Mouse (Mus musculus): ENCODE data around the gene Cnst.
A peak's percentile ranks its signal among the peaks of the same experiment; 100 is the strongest.

The Cnst gene

DNA sequence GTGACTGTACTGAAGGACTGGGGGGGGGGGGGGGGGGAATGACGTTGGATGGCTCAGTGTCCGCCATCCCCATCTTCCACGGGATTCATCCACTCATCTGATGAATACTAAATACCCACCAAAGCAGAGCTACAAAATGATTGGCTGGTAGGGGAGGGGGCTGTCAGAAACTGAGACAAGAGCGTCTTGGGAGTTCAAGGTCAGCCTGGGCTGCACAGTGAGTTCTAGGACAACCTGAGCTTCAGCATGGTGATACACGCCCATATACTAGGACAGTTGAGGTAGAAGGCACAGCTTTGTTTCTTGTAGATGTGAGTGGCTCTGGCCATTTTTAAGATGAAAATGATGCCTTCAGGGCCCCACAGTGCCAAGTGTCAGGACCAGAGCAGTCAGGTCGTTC lies 52.2 kb downstream of the Cnst start:
- DNase-seq (ENCODE audit: low spot score) = no peak

DNA sequence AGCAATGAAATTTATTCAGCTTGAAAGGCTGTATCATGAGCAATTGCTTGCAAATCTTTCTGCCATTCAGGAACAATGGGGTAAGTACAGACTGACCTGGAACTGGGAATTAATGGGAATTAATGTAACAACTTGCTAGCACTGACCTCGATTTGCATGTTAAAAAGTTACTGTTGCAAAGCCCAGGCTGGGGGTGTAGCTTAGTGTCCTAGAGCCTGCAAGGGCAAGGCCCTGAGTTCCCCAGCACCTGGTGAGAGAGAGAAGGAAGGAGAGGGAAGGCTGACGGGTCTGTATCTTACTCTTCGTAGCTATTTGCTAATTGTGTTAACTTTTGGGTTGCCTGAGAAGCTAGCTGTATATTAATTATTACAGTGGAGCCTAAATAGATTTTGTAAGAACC lies 58.4 kb downstream of the Cnst start:
- DNase-seq (ENCODE audit: low spot score) = no peak

DNA sequence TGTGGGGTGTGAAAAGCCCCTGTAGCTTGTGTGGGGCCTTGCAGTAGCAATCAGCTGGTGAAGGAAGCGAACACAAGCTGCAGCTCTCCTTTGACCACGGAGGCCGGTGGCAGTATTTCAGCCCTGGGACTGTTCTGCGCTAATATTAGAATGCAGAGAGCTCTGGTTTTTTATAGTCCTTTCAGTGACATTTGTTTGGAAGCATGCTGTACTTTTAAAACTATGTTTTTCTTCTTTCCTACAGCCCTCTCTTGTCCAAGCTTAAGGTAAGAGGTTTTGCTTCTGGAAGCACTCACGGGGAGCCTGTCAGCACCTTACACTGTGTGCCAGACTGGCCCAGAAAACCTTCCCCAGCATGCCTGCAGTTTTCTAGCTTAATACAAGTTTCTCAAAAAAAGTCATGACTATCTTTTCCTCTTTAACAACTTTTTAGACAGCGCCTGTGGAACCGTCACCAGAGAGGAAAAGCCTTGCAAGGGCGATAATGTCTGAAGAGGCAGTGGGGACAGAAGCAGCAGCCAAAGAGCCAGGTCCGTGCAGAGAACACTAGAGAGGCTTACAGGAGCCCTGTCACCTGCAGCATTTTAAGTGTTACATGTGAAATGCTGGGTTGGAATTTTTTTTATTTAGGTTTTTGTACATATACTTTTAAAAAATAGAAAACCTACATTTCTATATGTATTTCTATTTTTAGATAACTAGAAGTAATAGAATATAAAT lies 60.0 kb downstream of the Cnst start:
- DNase-seq (ENCODE audit: low spot score) = no peak

DNA sequence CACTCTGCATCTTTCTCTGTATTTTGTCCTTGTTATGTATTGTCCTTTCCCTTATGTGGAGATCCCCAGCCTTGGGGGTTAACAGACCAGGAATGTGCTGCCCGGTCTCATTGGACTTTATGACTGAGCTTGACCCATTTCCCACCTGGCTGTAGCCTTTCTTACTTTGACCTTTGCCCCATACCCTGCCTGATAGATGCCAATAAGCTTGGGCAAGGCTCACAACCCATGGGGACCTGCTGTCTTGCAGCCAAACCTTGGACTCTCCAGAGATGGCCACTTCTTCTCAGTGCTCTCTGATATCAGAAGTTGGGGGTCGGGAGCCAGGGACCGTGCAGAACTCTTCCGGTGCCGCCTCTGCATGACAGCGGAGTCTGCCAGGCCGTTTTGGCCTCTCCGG lies 62.4 kb downstream of the Cnst start:
- DNase-seq (ENCODE audit: low spot score) = no peak

DNA sequence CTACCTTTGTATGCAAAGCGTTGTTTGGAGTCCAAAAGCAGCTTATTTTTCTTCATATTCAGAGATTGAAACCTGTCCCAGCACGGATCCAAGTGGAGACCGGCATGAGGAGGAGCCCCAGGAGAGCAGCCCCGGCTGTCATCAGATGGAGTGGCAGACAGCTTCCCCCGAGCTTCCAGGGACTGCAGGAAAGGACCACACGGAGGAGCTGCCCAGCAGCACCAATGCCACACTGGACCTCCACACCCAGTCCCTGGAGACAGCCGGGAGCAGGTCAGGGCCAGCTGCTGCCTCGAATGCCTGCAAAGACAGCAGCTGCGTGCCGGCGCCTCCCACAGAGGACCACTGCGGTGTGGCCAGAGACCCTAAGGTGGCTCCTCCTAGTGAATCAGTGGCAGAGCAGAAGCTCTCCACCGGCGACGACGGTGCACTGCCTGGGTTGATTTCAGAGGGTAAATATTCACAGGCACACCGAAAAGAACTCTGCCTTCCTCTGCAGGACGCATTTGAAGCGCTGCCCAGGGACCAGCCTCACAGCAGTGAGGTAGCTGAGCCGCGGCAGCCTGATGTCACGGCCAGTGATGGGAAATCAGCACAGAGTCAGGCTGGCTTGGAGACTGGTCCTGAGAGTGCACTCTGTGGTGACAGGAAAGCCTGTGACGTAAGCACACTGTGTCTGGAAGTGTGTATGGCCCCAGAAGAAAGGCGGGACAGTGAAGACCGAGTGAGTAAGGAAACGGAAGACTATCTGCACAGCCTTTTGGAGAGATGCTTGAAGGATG lies 63.7 kb downstream of the Cnst start:
- DNase-seq (ENCODE audit: low spot score) = no peak

DNA sequence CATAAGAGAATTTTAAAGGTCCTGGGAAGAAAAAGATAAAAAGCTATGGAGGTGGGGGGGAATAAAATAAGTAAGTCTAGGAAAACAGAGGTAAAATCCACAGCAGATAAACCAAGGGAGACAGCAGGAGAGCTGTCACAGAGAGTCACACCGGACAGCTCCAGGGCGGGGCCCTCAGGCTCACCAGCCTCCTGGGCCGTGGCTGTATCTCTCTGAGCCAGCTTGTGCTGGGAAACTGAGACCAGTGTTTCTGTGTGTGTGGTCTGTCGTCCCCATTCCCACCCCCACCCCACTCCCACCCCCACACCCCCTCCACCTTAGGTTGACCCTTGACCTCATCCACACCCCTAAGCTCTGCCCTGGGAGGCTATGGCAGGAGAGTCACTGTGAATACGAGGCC lies 65.0 kb downstream of the Cnst start:
- DNase-seq (ENCODE audit: low spot score) = no peak

DNA sequence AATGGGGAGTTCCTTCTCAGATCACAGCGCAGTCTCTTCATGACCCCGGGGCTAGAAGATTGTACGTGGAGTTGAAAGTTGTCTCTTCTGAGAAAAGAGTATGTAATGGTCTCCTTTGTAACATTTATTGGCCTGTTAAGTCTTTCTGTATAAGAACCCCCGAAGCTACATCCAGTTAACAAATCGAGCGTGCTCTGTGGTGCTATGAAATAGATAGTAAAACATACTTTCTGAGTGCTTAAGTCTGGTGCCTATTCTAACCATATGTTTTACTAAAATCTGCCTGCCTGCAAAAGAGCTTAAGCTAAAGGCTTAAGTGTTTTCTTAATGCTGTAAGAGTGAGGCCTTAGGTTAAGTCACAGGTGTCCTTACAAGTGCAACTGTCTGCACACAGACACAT lies 66.2 kb downstream of the Cnst start:
- no peak for DNase-seq (ENCODE audit: low spot score)

DNA sequence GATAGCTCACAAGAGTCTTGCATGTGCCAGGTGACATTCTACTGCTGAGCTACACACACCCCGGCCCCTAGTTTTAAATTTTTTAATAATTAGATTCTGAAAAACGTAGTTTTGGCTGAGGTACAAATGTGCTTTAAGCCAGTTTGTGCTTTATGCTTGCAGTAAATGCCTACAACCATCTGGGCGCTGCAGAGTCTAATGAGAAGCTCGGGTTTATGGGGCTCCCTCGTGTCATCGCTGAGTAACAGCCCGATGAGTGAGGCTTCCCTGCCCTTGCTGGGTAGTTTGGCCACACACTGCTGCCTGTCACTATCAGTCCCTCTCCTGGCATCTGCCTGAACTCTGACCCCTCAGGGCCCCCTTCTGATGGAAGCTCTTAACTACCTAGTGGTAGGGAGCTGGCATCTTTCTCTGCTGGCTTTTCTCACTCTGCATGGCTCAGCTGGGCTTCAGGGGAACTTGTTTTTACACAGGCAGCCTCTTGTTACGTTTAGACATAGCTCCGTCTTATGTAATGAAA lies 66.9 kb downstream of the Cnst start:
- no peak for DNase-seq (ENCODE audit: low spot score)

DNA sequence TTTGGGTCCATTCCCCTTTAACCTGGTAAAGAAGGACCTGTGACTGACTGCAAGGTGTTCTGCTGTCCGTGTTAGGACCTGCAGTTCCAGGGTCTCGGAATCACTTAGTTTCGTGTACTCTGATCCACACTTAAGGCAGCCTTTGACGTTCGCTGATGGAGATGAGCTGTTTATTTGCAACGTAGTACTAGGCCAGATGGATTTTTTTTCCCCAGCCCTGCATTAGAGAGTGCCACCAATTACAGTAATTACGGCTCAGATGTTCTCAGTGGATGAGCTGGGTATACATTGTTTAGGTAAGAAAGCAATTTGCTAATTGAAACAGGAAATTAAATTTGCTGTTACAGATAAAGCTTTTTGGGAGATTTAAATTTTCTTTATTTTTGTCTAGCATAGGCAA lies 71.3 kb downstream of the Cnst start:
- no peak for DNase-seq (ENCODE audit: low spot score)

DNA sequence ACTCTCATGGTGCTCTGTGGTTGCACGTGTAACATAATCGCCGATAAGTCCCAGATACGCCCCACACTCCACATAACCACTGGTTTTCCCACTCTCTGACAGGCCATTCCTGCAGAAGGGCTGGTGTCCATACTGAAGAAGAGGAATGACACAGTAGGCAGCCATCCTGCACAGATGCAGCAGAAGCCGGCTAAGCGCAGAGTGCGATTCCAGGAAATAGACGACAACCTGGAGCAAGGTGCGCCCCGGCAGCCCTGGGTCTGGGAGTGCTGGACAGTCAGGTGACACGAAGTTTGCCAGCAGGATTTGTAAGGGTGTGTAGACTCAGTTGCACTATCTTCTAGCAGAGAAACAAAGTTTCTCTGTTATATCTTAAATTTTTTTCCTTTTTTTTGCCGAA lies 76.5 kb downstream of the Cnst start:
- DNase-seq (ENCODE audit: low spot score) = no peak

DNA sequence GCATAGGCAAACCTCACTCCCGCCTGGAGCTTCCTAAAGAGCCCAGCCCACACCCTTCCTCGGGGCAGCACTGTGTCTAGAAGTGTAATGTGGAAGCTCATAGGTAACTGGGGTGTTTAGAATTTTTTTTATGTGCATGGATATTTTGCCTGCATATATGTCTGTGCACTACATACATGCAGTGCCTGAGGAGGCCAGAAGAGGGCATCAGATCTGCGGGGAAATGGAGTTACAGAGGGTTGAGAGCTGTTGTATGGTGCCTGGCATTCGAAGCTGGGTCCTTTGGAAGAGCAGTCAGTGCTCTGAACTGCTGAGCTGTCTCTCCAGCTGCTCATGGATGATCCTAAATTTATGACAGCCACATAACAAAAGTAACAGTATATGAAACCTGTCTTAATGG lies 77.5 kb downstream of the Cnst start:
- DNase-seq (ENCODE audit: low spot score) = no peak

DNA sequence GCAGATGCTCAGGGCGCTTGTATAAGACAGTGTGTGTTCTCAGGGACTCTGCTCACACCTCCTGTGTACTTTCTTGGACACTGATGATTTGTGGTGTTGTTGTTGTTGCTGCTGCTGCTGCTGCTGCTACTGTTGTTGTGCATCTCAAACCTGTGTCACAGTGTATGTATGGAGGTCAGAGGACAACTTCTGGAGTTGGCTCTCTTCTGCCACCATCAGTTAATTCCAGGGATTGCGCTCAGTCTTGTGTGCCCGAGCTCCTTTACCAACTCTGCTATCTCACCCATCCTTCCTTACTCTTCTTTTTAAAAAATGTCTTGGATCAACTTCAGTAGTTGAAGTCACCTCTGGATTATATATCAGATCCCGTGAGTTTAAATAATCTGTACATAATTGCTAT lies 78.2 kb downstream of the Cnst start:
- no peak for DNase-seq (ENCODE audit: low spot score)

DNA sequence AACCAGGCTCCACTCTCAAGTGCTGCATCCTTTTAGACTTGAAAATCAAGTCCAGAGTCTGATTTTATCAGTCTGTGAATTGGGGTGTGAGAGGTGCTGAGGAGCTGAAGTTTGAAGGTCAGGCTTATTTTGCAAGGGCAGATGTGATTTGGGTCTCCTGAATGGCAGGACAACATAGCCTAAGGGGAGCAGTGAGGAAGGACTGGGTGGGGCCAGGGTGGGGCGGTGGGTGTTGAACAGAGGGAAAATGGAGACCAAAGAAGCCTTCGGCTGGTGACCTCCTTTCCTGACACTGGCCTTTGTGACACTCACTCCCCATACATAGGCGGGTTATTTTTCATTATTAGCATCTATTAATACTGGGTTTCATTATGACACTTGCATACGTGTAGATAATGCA lies 81.7 kb downstream of the Cnst start:
- no peak for DNase-seq (ENCODE audit: low spot score)

DNA sequence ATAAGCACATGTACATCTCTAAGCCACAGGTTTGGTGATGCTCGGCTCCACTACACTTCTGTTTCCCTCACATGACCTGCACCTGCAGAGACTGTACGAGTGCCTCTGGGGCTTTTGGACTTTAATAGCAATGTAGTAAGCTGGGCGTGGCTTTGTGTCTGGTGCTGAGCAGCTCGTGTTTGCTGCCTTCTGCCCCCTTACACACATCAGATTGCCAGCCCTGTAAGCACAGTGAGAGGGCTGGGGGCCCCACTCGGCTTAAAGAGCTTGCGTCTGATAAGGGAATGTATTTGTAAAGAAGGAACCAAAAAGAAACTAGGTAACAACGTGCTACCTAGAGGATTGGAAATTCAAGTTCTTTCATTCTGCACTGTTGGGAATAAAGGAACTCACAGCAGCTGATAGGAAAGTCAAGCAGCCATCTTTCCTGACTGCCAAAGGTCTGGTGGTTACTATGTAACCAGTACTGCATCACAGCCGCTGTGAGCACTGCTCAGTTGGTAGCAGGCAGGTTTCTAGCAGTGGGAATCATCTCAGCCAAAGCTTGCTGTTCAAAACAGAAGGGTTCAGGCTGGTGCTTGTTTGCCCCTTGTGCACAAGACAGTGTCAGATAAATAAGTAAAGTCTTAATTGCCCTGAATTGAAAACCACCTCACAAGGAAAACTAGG lies 82.4 kb downstream of the Cnst start:
- DNase-seq (ENCODE audit: low spot score) = no peak

DNA sequence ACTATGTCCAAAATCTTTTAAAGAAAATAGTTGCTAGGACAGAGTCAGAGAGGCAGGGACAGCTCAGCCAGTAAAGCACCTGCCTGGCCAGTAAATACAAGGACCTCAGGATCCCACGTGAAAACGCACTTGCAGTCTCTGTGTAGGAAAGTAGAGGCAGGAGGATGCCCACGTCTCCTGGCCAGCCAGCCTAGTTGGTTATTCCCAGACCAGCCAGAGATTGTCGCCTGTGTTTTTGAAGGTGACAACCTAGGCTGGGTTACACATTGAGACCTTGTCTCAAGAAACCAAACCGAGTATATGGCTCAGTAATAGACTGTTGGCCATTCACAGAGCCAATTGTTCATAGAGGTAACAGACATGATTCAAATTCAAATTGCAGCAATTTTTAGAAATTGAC lies 83.1 kb downstream of the Cnst start:
- DNase-seq (ENCODE audit: low spot score) = no peak

DNA sequence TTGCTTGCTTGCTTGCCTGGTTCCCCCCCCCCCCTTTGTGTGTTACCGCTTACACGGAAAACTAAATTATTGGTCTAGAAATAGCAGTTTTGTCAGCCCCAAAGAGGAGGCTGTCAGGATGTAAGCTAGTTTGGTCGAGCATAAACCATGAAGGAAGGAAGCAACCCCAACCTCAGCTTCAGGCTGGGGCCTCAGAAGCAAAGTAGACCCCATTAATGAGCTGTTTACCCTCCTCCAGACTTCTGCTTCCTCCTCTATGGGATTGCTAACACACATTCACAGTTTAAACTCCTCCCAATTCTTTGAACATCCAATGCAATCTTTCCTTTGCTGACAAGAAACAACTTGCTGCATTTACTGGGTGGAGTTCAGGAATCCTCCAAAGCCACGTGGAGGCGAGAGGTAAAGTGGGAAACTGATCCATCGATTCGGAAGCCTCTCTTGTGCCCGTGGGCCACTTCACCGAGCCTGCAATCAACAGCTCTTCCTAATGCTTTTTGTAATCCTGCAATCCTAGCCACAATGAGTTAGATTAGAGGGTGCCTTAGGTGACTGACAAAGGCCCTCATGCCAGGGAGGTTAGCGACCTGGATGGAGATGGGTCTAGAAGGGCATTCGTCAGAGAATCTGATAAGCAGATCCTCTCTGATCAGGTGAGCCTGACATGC lies 86.7 kb downstream of the Cnst start:
- DNase-seq (ENCODE audit: low spot score) = no peak

DNA sequence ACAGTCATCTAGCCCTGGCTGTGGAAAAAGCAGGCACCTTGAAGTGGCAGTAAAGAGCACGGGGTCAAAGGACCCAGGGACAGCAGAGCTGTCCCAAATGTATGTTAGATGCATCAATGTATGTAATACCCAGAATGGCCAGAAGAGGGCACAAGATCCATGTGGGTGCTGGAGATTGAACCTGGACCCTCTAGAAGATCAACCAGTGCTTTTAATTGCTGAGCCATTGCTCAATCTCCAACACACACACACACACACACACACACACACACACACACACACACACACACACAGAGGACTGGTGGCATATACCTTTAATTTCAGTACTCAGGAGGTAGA lies 87.2 kb downstream of the Cnst start:
- no peak for DNase-seq (ENCODE audit: low spot score)

DNA sequence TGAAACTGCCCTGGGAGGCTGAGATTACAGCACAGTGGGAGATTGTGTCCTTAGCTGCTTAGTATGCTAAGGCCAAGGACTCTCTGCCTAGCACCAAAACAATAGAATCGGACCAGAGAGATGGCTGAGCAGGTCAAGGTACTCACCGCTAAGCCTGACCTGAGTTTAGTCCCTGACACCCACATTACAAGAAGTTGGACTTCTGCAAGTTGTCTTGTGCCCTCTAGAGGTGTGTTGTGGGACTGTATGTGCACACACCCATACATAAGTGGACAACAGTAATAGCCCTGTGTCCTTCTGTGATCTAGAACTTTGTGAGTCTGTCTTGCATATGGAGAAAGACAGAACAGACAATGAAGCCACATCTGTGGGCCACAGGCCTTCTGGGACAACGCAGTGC lies 88.0 kb downstream of the Cnst start:
- DNase-seq (ENCODE audit: low spot score) = no peak

DNA sequence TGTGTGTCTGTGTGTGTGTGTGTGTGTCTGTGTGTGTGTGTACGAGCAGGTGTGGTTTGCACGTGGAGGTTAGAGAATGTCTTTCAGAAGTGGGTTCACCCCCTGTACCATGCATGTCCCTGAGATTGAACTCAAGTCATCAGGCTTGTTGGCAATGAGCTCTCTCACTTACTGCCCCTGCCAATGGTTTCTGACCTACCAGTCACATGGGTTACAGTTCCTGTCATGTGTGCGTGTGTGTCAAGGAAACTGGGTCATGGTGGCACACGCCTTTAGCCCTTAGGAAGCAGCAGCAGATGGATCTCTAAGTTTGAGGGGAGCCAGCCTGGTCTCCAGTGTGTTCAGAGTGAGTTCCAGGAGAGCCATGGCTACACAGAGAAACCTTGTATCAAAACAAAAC lies 96.6 kb downstream of the Cnst start:
- no peak for DNase-seq (ENCODE audit: low spot score)

DNA sequence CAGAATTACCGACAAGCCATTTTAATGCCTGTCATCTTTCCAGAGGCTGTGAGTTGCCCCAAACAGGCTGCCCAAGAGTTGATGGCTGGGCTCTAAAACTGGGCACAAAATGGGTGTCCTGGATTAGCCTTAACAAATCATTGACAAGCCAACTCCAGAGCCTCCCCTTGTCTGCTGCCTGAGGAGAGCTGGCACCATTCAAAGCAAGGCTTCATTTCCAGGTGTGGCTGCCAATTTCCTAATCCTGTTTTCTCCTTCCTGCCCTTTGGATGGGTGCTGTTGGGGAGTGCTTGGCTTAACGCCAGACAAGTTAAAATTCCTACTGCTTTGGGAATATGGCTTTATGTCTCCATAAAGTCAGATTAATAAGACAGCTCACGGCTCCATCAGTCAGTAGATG lies 98.0 kb downstream of the Cnst start:
- no peak for DNase-seq (ENCODE audit: low spot score)

DNA sequence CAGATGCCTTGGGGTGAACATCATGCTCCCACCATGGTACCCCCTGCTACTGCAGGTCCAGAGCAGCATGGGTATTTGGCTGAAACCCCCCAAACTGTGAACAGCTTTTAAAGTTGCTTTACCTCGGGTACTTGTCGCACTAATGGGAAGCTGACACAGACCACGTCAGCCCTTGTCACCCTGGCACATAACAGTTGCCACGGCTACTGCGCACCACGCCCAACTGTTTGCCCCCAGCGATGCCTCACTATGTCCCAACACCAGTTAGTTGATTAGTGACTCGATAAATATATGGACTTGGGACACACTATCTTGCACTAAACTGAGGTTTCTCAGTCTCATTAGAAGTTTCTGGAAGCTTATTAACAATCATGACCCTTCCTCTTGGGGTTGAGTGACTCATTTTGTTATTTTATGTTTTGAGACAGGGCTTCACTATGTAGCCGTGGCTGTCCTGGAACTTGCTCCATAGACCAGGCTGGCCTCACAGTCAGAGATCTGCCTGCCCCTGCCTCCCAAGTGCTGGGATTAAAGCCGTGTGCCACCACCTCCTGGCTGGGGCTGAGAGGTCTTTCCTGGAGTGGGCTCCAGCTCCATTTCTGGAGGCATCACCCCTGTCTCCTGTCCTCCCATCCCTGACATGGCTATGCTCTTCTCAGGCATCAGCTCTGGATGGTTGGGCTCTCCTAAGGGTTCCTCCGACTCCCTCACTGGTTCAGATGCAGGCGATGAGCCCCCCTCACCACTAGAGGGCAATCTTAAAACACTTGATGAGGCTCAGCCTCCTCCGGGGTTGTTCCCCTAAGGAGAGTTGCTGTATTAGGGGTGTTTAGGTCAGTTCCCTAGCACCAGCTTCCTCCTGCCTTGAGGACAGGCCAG lies 99.2 kb downstream of the Cnst start:
- DNase-seq (ENCODE audit: low spot score) = peak; percentile 59

DNA sequence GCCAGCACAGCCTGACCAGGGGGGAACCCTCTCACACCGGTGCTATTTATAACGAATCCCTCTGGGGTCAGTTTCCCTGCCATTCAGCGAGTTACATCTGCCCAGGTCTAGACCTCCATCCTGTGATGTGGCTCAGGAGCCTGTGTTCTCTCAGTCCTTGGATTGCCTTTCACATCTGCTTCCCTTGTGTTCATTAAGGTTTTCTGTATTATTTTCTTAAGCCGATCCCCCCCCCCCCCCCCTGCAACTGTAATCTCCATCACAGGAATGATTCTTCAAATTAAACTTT lies 99.8 kb downstream of the Cnst start:
- DNase-seq (ENCODE audit: low spot score) = no peak
